Mouse (Mus musculus): ENCODE data around the gene Gm5346.
"Not testable (repeated sequence)": the region's sequence is repeated elsewhere in the genome, so short reads cannot be mapped to it uniquely, and the experiment has no call there.

The Gm5346 gene

DNA sequence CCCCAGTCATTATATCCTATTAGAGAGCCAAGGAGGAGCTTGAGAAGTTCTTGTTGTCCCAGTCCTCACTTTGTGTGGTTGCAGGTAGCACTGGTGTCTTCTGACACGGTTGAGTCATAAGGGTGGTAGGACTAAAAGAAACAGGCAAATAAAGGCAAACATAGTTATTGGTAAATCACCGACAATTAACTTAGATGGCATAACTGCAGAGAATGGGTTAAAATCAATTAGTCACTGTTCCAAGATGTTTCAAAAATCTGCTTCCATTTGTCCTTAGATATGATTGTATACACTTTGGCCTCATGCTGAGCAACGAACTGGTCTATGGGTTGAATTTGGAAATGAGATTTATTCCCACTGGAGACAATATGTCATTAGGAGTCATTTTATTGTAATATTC lies at the start of gene Gm5346:
Gene Gm5346 (minus strand): TSS at position 101 of the 400 bp plus-strand sequence.
- in situ Hi-C loops (cut with MboI; ENCODE audit: unreplicated experiment in 2 of 2): no loop called here

DNA sequence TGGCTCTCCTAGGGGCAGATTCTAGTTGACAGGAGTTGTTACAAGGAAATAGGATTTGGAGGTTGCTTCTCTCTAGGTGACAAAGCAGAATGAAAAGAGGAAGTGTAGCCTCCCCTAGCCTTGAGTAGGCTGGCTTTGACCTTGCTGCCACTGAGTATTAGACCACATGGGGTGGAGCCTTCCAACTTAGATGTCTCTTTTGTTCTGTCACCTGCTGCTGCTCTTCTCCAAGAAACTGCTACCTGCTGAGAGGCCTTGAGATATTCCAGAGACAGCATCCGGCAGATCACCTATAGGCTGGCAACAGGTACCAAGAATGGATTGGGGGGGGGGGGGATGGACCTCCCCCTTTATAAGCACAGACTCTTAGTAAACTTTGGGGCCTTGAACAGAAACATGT lies 11.0 kb downstream of the Gm5346 start:
- in situ Hi-C loops (cut with MboI; ENCODE audit: unreplicated experiment in 2 of 2): no loop called here

DNA sequence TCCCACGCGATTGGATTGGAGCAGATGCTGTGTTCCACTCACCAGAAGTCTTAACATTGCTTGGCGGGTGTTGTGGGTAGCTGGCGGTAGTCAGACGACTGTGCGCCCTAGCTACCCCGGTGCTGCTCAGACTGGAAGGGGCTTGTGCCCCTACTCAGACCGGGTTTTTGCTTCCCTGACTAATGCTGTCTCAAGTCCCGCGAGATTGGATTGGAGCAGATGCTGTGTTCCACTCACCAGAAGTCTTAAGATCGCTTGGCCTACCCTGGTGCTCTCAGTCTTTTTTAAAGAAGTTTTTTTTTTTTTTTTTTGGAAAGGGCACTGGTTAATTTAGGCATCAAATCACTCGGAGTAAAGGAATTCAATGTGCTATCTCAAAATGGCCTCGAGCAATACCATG lies 23.4 kb downstream of the Gm5346 start:
- in situ Hi-C loops (cut with MboI; ENCODE audit: unreplicated experiment in 2 of 2): not testable (repeated sequence)

DNA sequence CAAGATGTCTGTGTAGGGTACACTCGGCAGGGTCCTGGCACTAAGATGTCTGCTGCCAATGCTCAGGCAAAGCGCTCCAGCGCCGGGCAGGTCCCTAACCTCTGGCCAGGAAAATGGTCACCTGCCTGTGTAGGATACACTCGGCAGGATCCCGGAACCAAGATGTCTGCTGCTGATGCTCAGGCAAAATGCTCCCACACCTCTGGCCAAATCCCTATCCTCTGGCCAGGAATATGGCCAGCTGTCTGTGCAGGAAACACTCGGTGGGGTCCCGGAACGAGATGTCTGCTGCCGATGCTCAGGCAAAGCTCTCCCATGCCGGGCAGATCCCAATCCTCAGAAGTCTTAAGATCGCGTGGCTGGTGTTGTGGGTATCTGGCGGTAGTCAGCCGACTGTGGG lies 23.9 kb downstream of the Gm5346 start:
- in situ Hi-C loops (cut with MboI; ENCODE audit: unreplicated experiment in 2 of 2): not testable (repeated sequence)

DNA sequence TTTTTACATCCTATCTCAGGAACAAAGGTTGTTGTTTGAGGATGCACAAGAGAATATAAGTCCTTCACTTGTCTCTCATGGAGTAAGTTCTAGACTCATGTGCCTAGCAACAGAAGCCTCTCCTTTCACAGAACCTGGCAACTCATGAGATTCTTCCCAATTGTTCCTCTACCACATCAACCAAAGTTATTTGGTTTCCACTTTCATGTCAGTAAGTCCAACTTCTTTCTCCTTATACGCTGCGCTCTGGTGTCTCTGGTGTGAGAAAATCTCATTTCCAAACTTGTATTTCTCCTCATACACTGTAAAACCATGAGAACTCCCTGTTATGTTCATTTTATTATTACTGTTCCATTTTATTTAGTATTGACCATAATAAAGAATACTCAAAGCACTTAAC lies 50.5 kb downstream of the Gm5346 start, which contains the start of gene Adam26a:
Gene Adam26a (minus strand): TSS at position 101 of the 400 bp plus-strand sequence.
- in situ Hi-C loops (cut with MboI; ENCODE audit: unreplicated experiment in 2 of 2): not testable (repeated sequence)
